Comparison of ENCODE assay signal across 11 mouse cellular contexts in the genomic region with DNA sequence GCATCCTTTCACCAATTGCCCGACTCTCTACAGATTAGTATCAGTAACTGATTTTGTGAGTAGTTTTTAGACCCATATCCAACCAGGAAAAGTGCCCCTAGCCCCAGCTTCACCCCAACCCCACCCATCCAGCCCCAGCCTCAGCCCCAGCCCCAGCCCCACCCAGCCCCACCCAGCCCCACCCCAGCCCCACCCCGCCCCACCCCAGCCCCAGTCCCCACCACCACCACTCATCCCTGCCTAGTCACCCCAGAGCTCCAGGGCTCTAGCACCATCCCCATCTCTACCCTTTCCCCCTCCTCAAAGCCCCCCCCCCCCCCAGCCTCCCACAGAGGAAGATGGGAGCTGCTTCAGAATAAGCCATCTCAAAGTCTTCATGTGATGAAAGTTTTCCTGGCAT.
DNase-seq lines count a peak whose midpoint lies in the region; ATAC-seq and TF ChIP-seq lines count a peak whose summit lies in the region.
"Had no signal": no experiment of that assay in that cellular context is flagged by ENCODE, and none has a peak within 500 bp of the region (broad histone marks: within the 10 kb centered on the region; RNA-seq: fewer than 3 reads in every experiment).

No protein-coding gene starts in this region.

- no peak overlapping the region for H3K9ac ChIP-seq in hindbrain, embryonic 13.5 days
- H3K9ac ChIP-seq in liver, embryonic 14.5 days (replicated peaks): no peak overlapping the region
- H3K9ac ChIP-seq in neural tube, embryonic 13.5 days: no peak overlapping the region
- H3K9ac ChIP-seq in kidney, embryonic 15.5 days: no peak overlapping the region
- H3K9ac ChIP-seq: limb, embryonic 15.5 days had no signal

- intact Hi-C loops in left cerebral cortex, adult 2 months (cut with DNase I): loop anchor here (2.0 kb wide), 1 partner anchor 103 kb away; no protein-coding TSS in a partner anchor

- H3K9me3 ChIP-seq in hindbrain, embryonic 13.5 days: no peaks in the 10 kb centered on the region
- no peaks in the 10 kb centered on the region for H3K9me3 ChIP-seq in liver, embryonic 14.5 days (ENCODE audit: control insufficient read depth, low read length)
- no peaks in the 10 kb centered on the region for H3K9me3 ChIP-seq in neural tube, embryonic 13.5 days
- no peaks in the 10 kb centered on the region for H3K9me3 ChIP-seq in kidney, embryonic 15.5 days (replicated peaks)
- H3K9me3 ChIP-seq: limb, embryonic 15.5 days had no signal

- no peaks in the 10 kb centered on the region; the same call in 1 of the 2 replicates for H3K4me1 ChIP-seq in hindbrain, embryonic 13.5 days (replicated peaks)
- H3K4me1 ChIP-seq in liver, embryonic 14.5 days (replicated peaks; ENCODE audit: control insufficient read depth in 2 of 2, insufficient read depth in 2 of 2, low read length in 1 of 2): peaks cover 3 to 19% of the 10 kb centered on the region in 2 experiments
- peaks cover 14% of the 10 kb centered on the region; the same call in 1 of the 2 replicates for H3K4me1 ChIP-seq in neural tube, embryonic 13.5 days (replicated peaks)
- H3K4me1 ChIP-seq in kidney, embryonic 15.5 days: peaks cover 7% of the 10 kb centered on the region

- 0 out of 2 replicates have a peak, but pooled peaks have one; percentile 43 for ATAC-seq in hindbrain, embryonic 13.5 days (ENCODE audit: low FRiP score)
- peak; percentile 31; the same call in 1 of the 2 replicates for ATAC-seq in liver, embryonic 14.5 days (ENCODE audit: insufficient read depth)
- ATAC-seq in neural tube, embryonic 13.5 days (ENCODE audit: low read depth): no peak
- ATAC-seq in kidney, embryonic 15.5 days (replicated peaks; ENCODE audit: low FRiP score): no peak

- peak overlapping the region; percentile 60 for H3K4me3 ChIP-seq in left cerebral cortex, adult 2 months
- H3K4me3 ChIP-seq in hindbrain, embryonic 13.5 days: no peak overlapping the region; the same call in 1 of the 2 replicates
- H3K4me3 ChIP-seq in liver, embryonic 14.5 days (ENCODE audit: insufficient read depth in 1 of 2, low read depth in 2 of 2, low read length in 2 of 2): no peak overlapping the region
- H3K4me3 ChIP-seq in neural tube, embryonic 13.5 days: no peak overlapping the region
- no peak overlapping the region for H3K4me3 ChIP-seq in kidney, embryonic 15.5 days (replicated peaks)
- H3K4me3 ChIP-seq: erythroblast, embryonic 14.5 days had no signal

- H3K27me3 ChIP-seq in hindbrain, embryonic 13.5 days: no peaks in the 10 kb centered on the region
- peaks cover 6% of the 10 kb centered on the region for H3K27me3 ChIP-seq in liver, embryonic 14.5 days (ENCODE audit: control insufficient read depth, insufficient read depth, low read length)
- no peaks in the 10 kb centered on the region for H3K27me3 ChIP-seq in neural tube, embryonic 13.5 days
- H3K27me3 ChIP-seq in kidney, embryonic 15.5 days: peaks cover 11% of the 10 kb centered on the region; the same call in 1 of the 2 replicates

- DNase-seq in left cerebral cortex, adult 2 months (ENCODE audit: extremely low spot score in 1 of 2, low spot score in 2 of 2): no peak
- no peak for DNase-seq in left cerebral cortex, adult 9 months (ENCODE audit: low spot score in 2 of 2)
- no peak for DNase-seq in liver, embryonic 14.5 days (ENCODE audit: low read depth in 3 of 3, low spot score in 3 of 3)
- DNase-seq in lung, postnatal 4 days: no peak
- DNase-seq: cerebellum, adult 8-10 months; lung, postnatal 36 days had no signal

- TF ChIP-seq EP300 in liver, embryonic 14.5 days (IDR thresholded peaks at IDR 0.05; ENCODE audit: low read depth): no peak

- no peak for TF ChIP-seq CTCF in left cerebral cortex, adult 2 months (IDR thresholded peaks at IDR 0.05)
- TF ChIP-seq CTCF in liver, embryonic 14.5 days (IDR thresholded peaks at IDR 0.05; ENCODE audit: low read depth): no peak

- no peaks in the 10 kb centered on the region for H3K36me3 ChIP-seq in hindbrain, embryonic 13.5 days
- no peaks in the 10 kb centered on the region for H3K36me3 ChIP-seq in liver, embryonic 14.5 days (replicated peaks; ENCODE audit: control insufficient read depth, insufficient read depth, low read depth)
- no peaks in the 10 kb centered on the region for H3K36me3 ChIP-seq in neural tube, embryonic 13.5 days
- H3K36me3 ChIP-seq in kidney, embryonic 15.5 days: no peaks in the 10 kb centered on the region
- H3K36me3 ChIP-seq: limb, embryonic 15.5 days had no signal

- H3K27ac ChIP-seq in left cerebral cortex, adult 2 months: no peak overlapping the region
- no peak overlapping the region for H3K27ac ChIP-seq in hindbrain, embryonic 13.5 days
- H3K27ac ChIP-seq in liver, embryonic 14.5 days: no peak overlapping the region
- H3K27ac ChIP-seq in neural tube, embryonic 13.5 days (replicated peaks): no peak overlapping the region
- H3K27ac ChIP-seq in kidney, embryonic 15.5 days: no peak overlapping the region
- H3K27ac ChIP-seq: limb, embryonic 15.5 days had no signal

- H3K4me2 ChIP-seq in hindbrain, embryonic 13.5 days: peak overlapping the region; percentile 70
- H3K4me2 ChIP-seq in liver, embryonic 14.5 days (ENCODE audit: low read depth): peak overlapping the region; percentile 77
- peak overlapping the region; percentile 62 for H3K4me2 ChIP-seq in neural tube, embryonic 13.5 days
- no peak overlapping the region for H3K4me2 ChIP-seq in kidney, embryonic 15.5 days

- WGBS in hindbrain, embryonic 13.5 days: 45% methylated on average over 1 of the region's 2 CpGs
- WGBS in liver, embryonic 14.5 days (ENCODE audit: insufficient replicate concordance): 17% methylated on average over 2 of the region's 2 CpGs
- WGBS in neural tube, embryonic 13.5 days: 65% methylated on average over 2 of the region's 2 CpGs
- 48% methylated on average over 2 of the region's 2 CpGs for WGBS in kidney, embryonic 15.5 days

Comparison
In these comparisons a context has a peak if more than half of its experiments do, and no peak if none do; other contexts are left out.
1. ATAC-seq: peak in hindbrain, embryonic 13.5 days (single experiment) and liver, embryonic 14.5 days (single experiment); none in neural tube, embryonic 13.5 days (single experiment) and kidney, embryonic 15.5 days (single experiment).